Mouse (Mus musculus) lung, postnatal 0 days (tissue): ENCODE measurements around the gene Prkg1. TPM values are rescaled to one million over a fixed set of nuclear protein-coding genes. Genes with fewer than 3 reads are reported as not detected.

Source experiments
- ATAC-seq: fragments of 200-750 bp; cut with Nextera tagmentation; 2 replicates; pipeline ENCODE4 v1.8.0; 2017; ENCODE audit warnings: moderate library complexity
- DNase-seq: peaks from one replicate; pipeline ENCODE4 v3.0.0-alpha.2; 2016; ENCODE audit warnings: low spot score
- H3K27ac ChIP-seq: fragments of 300-500 bp; sonication (generic); 2 replicates; pipeline ENCODE4 v1.5.1; 2014; ENCODE audit warnings: antibody characterized with exemption, mild to moderate bottlenecking, low read length, mixed read lengths
- H3K27me3 ChIP-seq: fragments of 300-500 bp; sonication (generic); replicated peaks from 2 replicates; pipeline ENCODE4 v1.6.1; 2014; ENCODE audit warnings: low read length, mixed read lengths; ENCODE audit not compliant: insufficient read depth
- H3K36me3 ChIP-seq: fragments of 300-500 bp; sonication (generic); 2 replicates; pipeline ENCODE4 v1.6.1; 2014; ENCODE audit warnings: low read length, mixed read lengths; ENCODE audit not compliant: insufficient read depth
- H3K4me1 ChIP-seq: fragments of 300-500 bp; sonication (generic); 2 replicates; pipeline ENCODE4 v1.6.1; 2014; ENCODE audit warnings: antibody characterized with exemption, low read depth, low read length, mixed read lengths; ENCODE audit not compliant: insufficient read depth
- H3K4me2 ChIP-seq: fragments of 300-500 bp; sonication (generic); replicated peaks from 2 replicates; pipeline ENCODE4 v1.6.1; 2014; ENCODE audit warnings: low read depth, mild to moderate bottlenecking, low read length, moderate library complexity, mixed read lengths
- H3K4me3 ChIP-seq: fragments of 300-500 bp; sonication (generic); 2 replicates; pipeline ENCODE4 v1.5.1; 2014; ENCODE audit warnings: low read depth, low read length
- H3K9ac ChIP-seq: fragments of 300-500 bp; sonication (generic); replicated peaks from 2 replicates; pipeline ENCODE4 v1.6.1; 2014; ENCODE audit warnings: low read depth, mild to moderate bottlenecking
- H3K9me3 ChIP-seq: fragments of 300-500 bp; sonication (generic); 2 replicates; pipeline ENCODE4 v1.6.1; 2016; ENCODE audit warnings: low read length, mixed read lengths
- CTCF ChIP-seq: IDR thresholded peaks from 2 replicates; pipeline ENCODE4 v1.5.1; 2016; ENCODE audit warnings: antibody characterized with exemption, mild to moderate bottlenecking
- EP300 ChIP-seq: IDR thresholded peaks from 2 replicates; pipeline ENCODE4 v1.6.1; 2016; ENCODE audit warnings: antibody characterized with exemption, mild to moderate bottlenecking, control low read depth
- WGBS: fragments of 180-500 bp; shearing (Covaris S2); extraction: QIAGEN DNeasy Blood & Tissue Kit; methylation state at CpG from one replicate; pipeline ENCODE4 v1.1.7; 2014; 5-methylcytosine and 5-hydroxymethylcytosine counted together
- polyA plus RNA-seq: library from polyadenylated mRNA; unstranded; fragments of >200 nt; fragmentation: Nextera tagmentation; extraction: Ambion mirVana; gene quantifications from 2 replicates; pipeline ENCODE4 v1.2.1, GENCODE M21; 2015

Gene Prkg1
- polyA plus RNA-seq, 1 experiment from 2014 or later, result 4.8 TPM

- Histone ChIP-seq H3K4me2 (no peak overlapping the region), H3K27me3 (no peaks in the 10 kb centered on the region), H3K4me3 (no peak overlapping the region), H3K9ac (no peak overlapping the region), H3K36me3 (no peaks in the 10 kb centered on the region), H3K27ac (no peak overlapping the region), H3K4me1 (no peaks in the 10 kb centered on the region), H3K9me3 (no peaks in the 10 kb centered on the region)
- no peak for TF ChIP-seq EP300
- TF ChIP-seq CTCF, result no peak
- WGBS, result 82% methylated on average over 5 of the region's 5 CpGs
- DNase-seq (no peak), ATAC-seq (no peak)
These were observed 426.3 kb downstream of the Prkg1 start for GRCm38 (mm10) chr19:31338355-31339101.

- Histone ChIP-seq H3K4me3 (no peak overlapping the region), H3K9ac (no peak overlapping the region), H3K9me3 (no peaks in the 10 kb centered on the region), H3K27ac (no peak overlapping the region), H3K27me3 (no peaks in the 10 kb centered on the region), H3K36me3 (no peaks in the 10 kb centered on the region), H3K4me2 (no peak overlapping the region), H3K4me1 (no peaks in the 10 kb centered on the region)
- peak; percentile 22 for DNase-seq
- ATAC-seq, result no peak
- WGBS, result 69% methylated on average over 6 of the region's 6 CpGs
- TF ChIP-seq EP300, result no peak
- TF ChIP-seq CTCF, result no peak
These were observed 427.0 kb downstream of the Prkg1 start for GRCm38 (mm10) chr19:31337863-31338217.

GRCm38 (mm10) chr19:31337163-31337862 lies 427.5 kb downstream of the Prkg1 start:
- Histone ChIP-seq H3K27ac (no peak overlapping the region), H3K4me1 (no peaks in the 10 kb centered on the region), H3K4me2 (no peak overlapping the region), H3K36me3 (no peaks in the 10 kb centered on the region), H3K9ac (no peak overlapping the region), H3K27me3 (no peaks in the 10 kb centered on the region), H3K4me3 (no peak overlapping the region), H3K9me3 (no peaks in the 10 kb centered on the region)
- no peak for ATAC-seq
- TF ChIP-seq EP300 (no peak), CTCF (no peak)
- 43% methylated on average over 6 of the region's 9 CpGs for WGBS
- DNase-seq, result no peak

- H3K27me3 ChIP-seq, result no peaks in the 10 kb centered on the region
- no peak overlapping the region for H3K4me3 ChIP-seq
- H3K9me3 ChIP-seq, result no peaks in the 10 kb centered on the region
- WGBS, result 56% methylated on average over 3 of the region's 3 CpGs
- DNase-seq (no peak), ATAC-seq (no peak)
- H3K4me2 ChIP-seq, result no peak overlapping the region
- no peak for TF ChIP-seq EP300
- TF ChIP-seq CTCF, result no peak
- no peaks in the 10 kb centered on the region for H3K4me1 ChIP-seq
- H3K9ac ChIP-seq, result no peak overlapping the region
- H3K27ac ChIP-seq, result no peak overlapping the region
- H3K36me3 ChIP-seq, result no peaks in the 10 kb centered on the region
These were observed 428.5 kb downstream of the Prkg1 start for GRCm38 (mm10) chr19:31336381-31336780.

- no peak for ATAC-seq
- DNase-seq, result no peak
- Histone ChIP-seq H3K27me3 (no peaks in the 10 kb centered on the region), H3K9me3 (no peaks in the 10 kb centered on the region), H3K27ac (no peak overlapping the region), H3K4me2 (no peak overlapping the region), H3K4me3 (no peak overlapping the region), H3K36me3 (no peaks in the 10 kb centered on the region), H3K9ac (no peak overlapping the region), H3K4me1 (no peaks in the 10 kb centered on the region)
- TF ChIP-seq EP300, result no peak
- no peak for TF ChIP-seq CTCF
- WGBS, result 44% methylated on average over 5 of the region's 5 CpGs
These were observed 434.9 kb downstream of the Prkg1 start for GRCm38 (mm10) chr19:31329893-31330292.

GRCm38 (mm10) chr19:31304760-31305159 lies 460.1 kb downstream of the Prkg1 start:
- no peaks in the 10 kb centered on the region for H3K36me3 ChIP-seq
- H3K27me3 ChIP-seq, result no peaks in the 10 kb centered on the region
- ATAC-seq, result no peak
- no peaks in the 10 kb centered on the region for H3K9me3 ChIP-seq
- no peaks in the 10 kb centered on the region for H3K4me1 ChIP-seq
- no peak for TF ChIP-seq CTCF
- WGBS, result 85% methylated on average over 3 of the region's 3 CpGs
- no peak overlapping the region for H3K4me2 ChIP-seq
- H3K27ac ChIP-seq, result no peak overlapping the region
- H3K4me3 ChIP-seq, result no peak overlapping the region
- DNase-seq, result no peak
- H3K9ac ChIP-seq, result no peak overlapping the region
